Mouse (Mus musculus) urinary bladder, adult 18-20 months (tissue): ENCODE results near the gene Rptor.
A peak's percentile ranks its signal among the peaks of the same experiment; 100 is the strongest.

Experiments
- DNase-seq, 2 experiments: peaks; one replicate each; pipeline ENCODE4 v3.0.0; 2022; ENCODE audit warnings: low spot score in 2 of 2, mixed read lengths in 2 of 2

The Rptor gene

DNA sequence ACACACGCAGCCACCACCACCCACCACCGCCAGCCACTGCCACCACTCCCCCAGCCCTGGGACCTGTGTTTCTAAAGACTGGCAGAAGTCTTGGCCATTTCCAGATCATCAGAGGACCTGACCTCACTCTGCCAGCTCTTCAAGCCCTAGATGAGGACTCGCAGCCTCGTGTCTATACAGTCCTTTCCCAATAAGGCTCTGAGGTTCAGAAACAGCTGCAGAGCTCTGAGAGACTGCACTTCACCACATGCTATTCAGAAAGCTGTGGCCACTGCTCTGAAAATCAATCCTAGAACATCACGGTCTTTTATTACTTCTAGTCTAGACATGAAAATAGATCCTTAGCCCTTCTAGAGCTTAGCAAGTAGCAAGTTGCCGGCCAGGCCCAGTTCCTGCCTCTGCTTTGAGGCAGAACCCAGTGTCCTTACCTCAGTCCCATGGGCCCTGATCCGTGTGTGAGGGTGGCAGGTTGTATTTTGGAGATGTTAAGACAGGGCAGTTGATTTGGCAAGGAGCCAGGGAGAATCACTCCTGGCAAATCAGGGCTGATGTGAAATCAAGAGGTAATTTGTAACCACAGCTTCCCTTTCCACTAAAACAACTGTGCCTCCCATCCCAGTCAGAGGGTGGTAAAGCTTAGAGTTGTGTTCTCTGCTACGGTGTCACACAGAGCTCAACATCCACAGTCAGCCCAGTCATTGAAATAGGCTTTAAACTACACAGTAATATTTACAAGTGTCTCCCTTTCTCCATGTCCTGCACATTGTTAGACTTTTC lies 260.0 kb downstream of the Rptor start:
- no peak for DNase-seq

DNA sequence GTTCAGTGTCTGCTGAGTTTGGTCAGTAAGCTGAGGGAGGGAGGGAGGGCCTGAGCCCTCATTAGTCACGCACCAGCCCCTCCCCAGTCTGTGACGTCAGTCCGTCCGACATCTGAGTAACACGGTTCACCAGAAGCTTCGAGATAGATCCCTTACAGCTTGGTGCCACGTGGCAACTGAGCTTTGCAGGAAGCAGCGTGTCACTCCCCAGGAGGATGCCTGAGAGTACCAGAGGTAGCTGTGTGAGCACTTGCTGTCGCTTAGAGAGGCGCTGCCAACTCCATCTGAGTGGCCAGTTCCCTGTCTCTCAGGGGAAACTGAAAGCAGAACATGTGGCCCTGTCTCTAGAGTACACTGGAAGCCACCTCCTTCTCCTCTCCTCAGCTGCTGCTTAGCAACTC lies 260.7 kb downstream of the Rptor start:
- DNase-seq = peak; percentile 37 to 44

- no peak for DNase-seq
These were observed 264.1 kb downstream of the Rptor start for GRCm38 (mm10) chr11:119866837-119867236.

GRCm38 (mm10) chr11:119868138-119868537 lies 265.4 kb downstream of the Rptor start:
- no peak for DNase-seq

DNA sequence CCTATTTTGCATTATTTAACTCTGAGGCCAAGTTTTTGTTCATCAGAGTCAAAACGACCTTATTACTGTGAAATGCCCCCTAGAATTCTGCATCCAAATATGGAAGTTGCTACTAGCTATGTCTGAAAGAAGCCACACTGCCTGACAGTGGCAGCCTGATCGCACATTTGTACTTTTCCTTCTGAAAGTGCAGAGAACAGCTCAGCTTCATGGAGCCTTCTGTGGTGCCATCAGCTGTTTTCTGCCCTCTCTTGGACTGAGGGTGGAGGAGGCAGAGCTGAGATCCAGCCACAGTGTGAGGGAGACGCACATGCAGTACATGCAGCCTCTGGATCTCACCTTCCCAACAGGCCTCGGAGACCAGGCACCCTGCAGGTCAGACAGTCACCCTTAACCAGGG lies 265.9 kb downstream of the Rptor start:
- DNase-seq = no peak

GRCm38 (mm10) chr11:119871141-119871540 lies 268.4 kb downstream of the Rptor start:
- no peak for DNase-seq

GRCm38 (mm10) chr11:119873643-119874042 lies 270.9 kb downstream of the Rptor start:
- DNase-seq = no peak

DNA sequence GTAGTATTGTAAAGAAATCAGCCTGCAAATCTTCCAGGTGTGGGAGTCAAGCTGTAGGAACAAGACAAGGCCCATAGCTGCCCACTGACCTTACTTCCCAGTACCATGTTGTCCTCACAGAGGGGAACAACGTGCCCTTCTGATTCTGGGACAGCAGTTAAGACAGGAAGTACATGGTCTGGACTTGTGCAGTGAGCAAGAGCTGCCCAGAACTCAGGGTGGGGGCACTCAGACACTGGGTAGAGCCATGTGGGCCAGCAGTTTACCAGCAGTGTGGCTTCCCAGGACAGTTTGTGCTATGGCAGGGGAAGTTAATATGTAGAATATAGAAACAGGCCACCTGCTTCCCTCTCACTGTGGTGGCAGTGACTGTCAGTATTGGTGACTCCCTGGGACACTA lies 272.1 kb downstream of the Rptor start:
- no peak for DNase-seq

DNA sequence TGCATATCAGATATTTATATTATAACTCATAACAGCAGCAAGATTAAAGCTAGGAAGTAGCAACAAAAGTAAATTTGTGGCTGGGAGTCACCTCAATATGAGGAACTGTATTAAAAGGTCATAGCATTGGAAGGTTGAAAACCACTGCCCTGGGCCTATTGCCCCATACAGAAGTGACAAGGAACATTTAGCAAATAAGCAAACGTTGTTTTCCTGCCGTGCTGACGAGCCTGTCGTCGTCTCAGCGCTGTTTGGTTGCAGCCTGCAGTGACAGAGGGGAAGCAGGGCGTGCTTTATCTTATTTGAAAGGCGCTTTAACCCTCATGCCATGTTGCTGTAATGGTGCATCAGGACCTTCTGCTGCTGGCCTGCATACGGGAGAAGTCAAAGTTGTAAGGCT lies 273.0 kb downstream of the Rptor start:
- no peak for DNase-seq

- DNase-seq = no peak
These were observed 274.4 kb downstream of the Rptor start for GRCm38 (mm10) chr11:119877124-119877523.

- DNase-seq = no peak
These were observed 276.9 kb downstream of the Rptor start for GRCm38 (mm10) chr11:119879573-119879972.

DNA sequence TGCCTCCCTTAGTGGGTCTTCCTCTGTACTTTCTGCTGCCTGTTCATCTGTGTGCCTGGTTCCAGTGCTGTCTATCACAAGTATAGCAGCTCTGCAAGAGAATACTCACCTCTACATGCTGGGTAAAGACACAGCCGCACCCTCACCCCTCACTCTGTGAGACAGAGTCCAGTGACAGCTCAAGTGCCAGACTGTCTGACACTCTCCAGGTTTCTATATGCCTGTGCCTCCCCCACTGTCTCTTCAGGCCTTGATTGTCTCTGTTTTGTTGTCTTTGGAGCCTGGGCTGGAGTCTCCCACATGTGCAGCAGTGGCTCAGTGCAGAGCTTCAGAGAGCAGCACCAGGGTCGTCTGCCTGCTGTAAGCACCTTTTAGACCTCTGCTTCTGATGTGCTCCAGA lies 280.9 kb downstream of the Rptor start:
- no peak for DNase-seq

- no peak for DNase-seq
These were observed 287.3 kb downstream of the Rptor start for GRCm38 (mm10) chr11:119889966-119890365.

DNA sequence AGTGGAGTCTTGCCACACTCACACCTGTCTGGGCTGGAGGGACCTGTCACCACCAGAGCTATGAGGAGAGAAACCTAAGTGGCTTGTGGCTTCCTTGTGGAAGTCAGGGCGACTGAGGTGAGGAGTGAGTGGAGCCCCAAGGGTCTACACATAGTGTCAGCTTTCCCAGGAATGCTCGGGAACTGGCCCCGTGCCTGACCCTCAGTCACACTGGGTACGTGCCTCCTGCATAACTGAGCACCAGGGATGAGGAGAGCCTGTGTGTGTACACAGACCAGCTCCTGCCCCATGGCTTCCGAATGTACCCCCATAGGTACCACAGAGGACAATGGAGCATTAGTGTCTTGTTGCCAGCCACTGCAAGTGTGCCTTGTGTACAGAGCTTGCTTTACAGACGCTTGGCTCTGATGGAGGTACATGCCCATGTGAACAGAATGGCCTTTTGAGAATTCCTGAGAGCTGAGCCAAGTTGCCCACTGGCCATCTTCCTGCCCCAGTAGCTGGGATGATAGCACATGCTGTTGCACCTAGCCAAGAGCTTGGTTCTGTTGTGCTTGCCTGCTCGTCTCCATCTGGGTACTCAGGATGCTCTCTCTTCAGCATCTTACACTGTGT lies 289.0 kb downstream of the Rptor start:
- DNase-seq = no peak

GRCm38 (mm10) chr11:119893667-119894236 lies 291.0 kb downstream of the Rptor start:
- DNase-seq = no peak

- DNase-seq = no peak
These were observed 291.9 kb downstream of the Rptor start for GRCm38 (mm10) chr11:119894634-119895033.

GRCm38 (mm10) chr11:119897041-119897440 lies 294.3 kb downstream of the Rptor start:
- no peak for DNase-seq

- no peak for DNase-seq
These were observed 296.3 kb downstream of the Rptor start for GRCm38 (mm10) chr11:119898976-119899375.

- DNase-seq = no peak
These were observed 298.5 kb downstream of the Rptor start for GRCm38 (mm10) chr11:119901174-119901573.

DNA sequence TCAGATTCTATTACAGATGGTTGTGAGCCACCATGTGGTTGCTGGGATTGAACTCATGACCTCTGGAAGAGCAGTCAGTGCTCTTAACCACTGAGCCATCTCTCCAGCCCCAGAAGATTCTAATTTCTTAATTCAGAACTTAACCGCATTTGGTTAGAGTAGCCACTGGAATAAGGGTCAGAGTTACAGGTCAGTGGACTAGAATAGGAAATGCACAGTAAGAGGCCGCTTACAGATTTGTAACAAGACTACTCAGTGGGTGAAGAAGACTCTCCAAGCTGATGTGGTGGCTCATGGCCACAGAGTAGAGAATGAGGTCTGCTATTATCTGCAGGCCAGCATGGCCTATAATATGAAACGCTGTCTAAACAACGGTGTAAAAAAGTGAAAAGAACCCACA lies 300.2 kb downstream of the Rptor start:
- DNase-seq = no peak

DNA sequence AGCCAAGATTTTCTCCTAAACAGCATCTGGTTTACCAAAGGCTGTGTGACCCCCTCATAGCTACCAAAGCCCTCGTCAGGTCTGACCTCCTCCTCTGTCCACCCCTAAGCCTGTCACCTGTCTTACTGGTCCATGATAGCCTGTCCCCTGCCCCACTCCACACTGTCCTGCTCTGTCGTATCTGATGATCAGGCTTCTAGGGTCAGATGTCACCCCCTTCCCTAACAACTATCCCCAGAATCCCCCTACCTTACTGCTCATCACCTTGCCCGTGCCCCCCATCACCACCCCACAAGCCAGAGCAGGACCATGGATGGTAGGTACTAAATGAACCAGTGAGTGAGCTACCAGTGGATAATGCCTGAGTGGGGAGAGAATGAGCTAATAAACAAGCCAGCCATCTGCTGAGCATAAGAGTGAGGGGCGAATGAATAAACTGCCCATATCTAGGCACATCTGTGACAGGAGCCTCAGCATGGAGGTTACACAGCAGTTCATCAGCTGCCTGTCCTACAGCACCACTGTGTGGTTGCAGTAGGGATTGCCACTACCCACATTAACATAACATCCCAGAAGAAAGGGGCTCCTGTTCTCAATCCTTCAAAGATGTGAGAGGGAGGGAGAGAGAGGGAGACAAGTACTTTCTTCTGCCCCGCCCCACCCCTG lies 302.0 kb downstream of the Rptor start:
- peak in 1 of 2 experiments; percentile 37 for DNase-seq

DNA sequence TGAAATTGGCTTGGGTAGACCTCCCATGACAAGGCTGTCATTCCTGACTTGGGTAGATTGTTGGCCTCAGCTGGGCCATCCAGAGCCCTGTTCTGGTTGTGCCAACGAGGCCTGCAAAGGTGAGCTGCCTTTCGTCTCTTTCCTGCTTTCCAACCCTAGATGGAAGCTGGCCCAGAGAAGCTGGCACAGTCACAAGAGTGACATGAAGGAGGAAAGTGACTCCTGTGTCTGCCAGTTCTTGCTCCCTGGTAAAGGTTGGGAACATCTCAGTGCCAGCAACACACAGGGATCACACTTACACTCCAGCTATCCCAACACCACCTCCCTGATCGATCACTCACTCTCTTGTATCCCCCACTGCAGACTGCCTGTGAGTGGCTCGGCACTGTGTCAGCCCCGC lies 303.1 kb downstream of the Rptor start:
- no peak for DNase-seq
